Mouse (Mus musculus) adrenal gland, postnatal 4 days (tissue): ENCODE data around the gene Sh3pxd2a. TPM values are rescaled to one million over a fixed set of nuclear protein-coding genes. Genes with fewer than 3 reads are reported as not detected.

Experiments used
- DNase-seq, 2 experiments: peaks; one replicate each; pipeline ENCODE4 v3.0.0; 2021 to 2022; ENCODE audit warnings: low spot score in 2 of 2, mixed read lengths in 2 of 2
- microRNA-seq: library from miRNA; unstranded; fragments of <30 nt; microRNA quantifications from one replicate; pipeline ENCODE4 v1.2.0, GENCODE M21; 2021
- total RNA-seq, 2 experiments: library from RNA; stranded (reverse); gene quantifications; 2 replicates each; pipeline ENCODE4 v1.2.3; 2021

The Sh3pxd2a gene
- total RNA-seq, 2 experiments from 2014 or later, result 81.7 to 88.7 TPM

GRCm38 (mm10) chr19:47212401-47212800 lies 251.8 kb downstream of the Sh3pxd2a start:
- DNase-seq, result no peak

DNA sequence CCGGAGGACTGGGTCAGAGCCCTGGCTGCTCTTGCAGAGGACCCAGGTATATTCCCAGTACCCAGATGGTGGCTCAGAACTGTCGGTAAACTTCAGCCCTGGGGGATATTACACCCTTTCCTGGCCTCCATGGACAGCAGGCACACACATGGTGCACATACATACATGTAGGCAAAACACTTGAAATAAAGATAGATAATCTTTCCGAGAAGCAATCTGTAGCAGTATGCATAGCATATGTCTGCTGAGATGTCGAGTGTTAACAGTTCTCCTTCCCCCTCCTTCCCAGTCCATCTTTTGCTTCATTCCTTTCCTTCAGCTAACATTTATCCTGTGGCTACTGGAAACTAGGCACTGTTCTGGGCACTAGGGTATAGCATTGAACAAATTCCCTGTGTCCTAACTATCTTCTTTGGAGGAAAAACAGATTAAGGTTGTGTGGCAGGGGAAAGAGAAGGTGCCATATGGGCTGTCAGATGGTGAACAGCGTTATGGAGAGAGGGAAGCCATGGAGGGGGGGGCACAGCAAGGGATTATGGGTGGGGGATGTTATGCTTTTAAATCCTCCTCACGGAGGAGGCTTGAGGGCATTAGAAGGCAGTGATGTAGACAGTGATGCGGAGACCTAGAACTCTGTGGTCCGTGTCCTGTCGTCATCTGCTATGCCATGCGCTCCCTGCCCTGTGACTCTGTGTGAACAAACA lies 252.4 kb downstream of the Sh3pxd2a start:
- no peak for DNase-seq

DNA sequence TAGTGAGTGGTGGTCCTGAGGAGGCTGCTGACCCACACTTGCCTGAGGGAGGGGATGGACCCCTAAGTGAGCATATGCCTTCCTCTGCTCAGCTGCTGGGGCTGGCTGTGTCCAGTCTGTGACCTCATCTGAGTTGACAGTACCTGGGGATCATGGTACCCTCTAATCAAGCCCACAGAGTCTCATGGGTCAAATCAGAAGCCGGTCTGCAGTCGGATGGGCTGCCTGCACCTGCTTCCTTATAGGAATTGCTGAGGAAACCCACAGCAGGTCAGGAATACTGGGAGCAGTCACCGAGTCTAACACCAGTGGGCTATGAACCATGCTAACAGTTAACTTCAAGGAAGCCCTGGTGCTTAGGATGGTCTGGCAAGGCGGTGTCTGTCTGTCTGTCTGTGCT lies 253.8 kb downstream of the Sh3pxd2a start:
- DNase-seq, result no peak

Small RNAs within 50 kb of the gene (microRNA-seq; reads per million reads assigned to microRNA genes)
- not detected for gene Mir6995

Other genes with a start within 250 kb of the Sh3pxd2a start
- gene Stn1, start 73.1 kb upstream of the Sh3pxd2a start, total RNA-seq, result 10 to 100 TPM; 21.4 to 26.0 TPM
- 10 to 100 TPM; 61.1 to 70.0 TPM for gene Slk, start 115.3 kb upstream of the Sh3pxd2a start, total RNA-seq
- gene Col17a1, start 227.7 kb upstream of the Sh3pxd2a start, total RNA-seq, result under 1 TPM; 0.20 to 0.22 TPM